Mouse (Mus musculus): ENCODE measurements at regions not wholly inside any gene's neighbourhood (a gene's known extent, or its start where the extent isn't known, plus 50 kb on each side); places are given as distances from the start of the nearest gene placed in this dataset.

DNA sequence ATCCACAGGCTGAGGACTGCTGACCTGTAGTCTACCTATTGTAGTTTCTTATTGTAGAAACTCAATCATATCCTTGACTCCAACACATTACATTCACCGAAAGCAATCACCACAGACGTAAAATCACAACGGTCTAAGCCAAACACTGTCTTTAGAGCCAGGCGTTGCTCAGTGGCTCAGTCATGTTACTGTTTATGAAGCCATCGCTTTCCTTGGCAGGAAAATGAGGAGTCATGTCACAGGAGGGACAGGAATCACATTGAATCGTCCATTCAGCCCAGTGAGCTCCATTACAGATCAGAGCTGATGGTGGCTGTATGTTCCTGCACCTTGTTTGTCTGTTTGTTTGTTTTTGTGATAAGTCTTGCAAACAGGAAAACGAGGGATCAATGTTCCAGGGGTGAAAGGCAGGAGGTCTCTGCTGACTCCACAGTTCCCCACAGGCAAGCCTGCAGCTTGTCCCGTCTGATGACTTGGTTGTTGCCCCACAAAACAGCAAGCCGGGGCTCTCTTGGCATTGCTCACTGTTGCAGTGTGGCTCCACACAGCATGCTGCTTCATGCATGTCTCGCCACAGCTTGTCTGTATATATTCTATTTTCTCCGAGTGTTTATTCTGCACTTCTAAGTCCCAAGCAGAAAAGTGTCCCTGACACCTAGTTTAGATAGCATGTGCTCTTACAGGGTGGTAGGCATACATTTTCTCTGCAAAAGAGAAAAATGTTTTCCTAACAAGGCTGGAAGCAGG lies 221.2 kb downstream of the Slc30a10 start:
- ATAC-seq (ENCODE audit: low FRiP score, low read depth) (no peak), DNase-seq (ENCODE audit: low spot score) (no peak)
- Histone ChIP-seq H3K4me3 (replicated peaks; ENCODE audit: low read length) (no peak overlapping the region), H3K9ac (ENCODE audit: low read depth, low read length, severe bottlenecking) (no peak overlapping the region), H3K27ac (replicated peaks; ENCODE audit: low read depth, low read length) (no peak overlapping the region), H3K4me1 (ENCODE audit: control insufficient read depth, insufficient read depth, low read length) (peaks cover 10% of the 10 kb centered on the region), H3K9me3 (ENCODE audit: control insufficient read depth, low read length) (no peaks in the 10 kb centered on the region), H3K27me3 (ENCODE audit: control insufficient read depth, insufficient read depth, low read length) (no peaks in the 10 kb centered on the region), H3K36me3 (ENCODE audit: control insufficient read depth, insufficient read depth, low read length) (no peaks in the 10 kb centered on the region), H3K4me2 (replicated peaks; ENCODE audit: low read depth, low read length, severe bottlenecking) (no peak overlapping the region)
- 71% methylated on average over 11 of the region's 11 CpGs for WGBS
- no peak for TF ChIP-seq POLR2A (IDR thresholded peaks at IDR 0.05; ENCODE audit: borderline replicate concordance, extremely low read depth, insufficient read depth, insufficient read length)

DNA sequence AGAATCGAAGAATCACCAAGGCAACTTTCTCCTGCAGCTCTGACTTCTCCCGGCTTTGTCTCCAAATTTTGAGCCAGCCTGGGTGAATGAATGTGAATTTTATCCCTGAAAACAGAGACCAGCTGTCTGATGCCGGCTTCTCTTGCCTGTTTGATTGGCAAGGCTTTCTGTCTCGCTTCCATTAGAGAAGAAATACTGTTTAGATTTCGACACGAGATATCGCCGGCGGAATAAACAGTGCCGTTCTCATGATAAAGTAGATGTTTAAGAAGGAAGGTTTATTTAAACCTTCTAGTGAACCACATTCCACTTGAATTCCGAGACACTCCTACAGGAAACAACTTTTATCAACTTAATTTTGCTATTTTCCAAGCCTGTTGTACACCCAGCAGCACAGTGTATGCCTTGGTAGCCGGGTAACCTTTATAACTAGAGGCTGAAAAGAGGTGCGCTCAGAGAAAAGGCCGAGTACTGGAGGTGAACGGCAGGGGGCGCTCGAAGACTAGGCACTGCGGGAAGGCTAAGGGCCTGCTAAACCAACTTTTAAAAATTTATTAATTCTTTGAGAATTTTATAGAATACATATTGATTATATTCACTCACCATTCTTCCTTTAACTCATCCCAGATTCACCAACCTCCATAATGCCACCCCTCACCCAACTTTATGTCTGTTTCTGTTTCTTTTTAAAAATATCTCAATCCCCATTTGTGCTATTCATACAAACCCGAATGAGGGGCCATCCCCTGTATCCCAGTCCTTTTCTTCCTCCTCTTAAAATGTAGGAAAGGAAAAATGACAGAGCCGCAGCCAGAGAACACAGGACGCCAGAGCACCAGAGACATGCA lies 227.2 kb downstream of the Slc30a10 start:
- Histone ChIP-seq H3K36me3 (ENCODE audit: control insufficient read depth, insufficient read depth, low read length) (no peaks in the 10 kb centered on the region), H3K27ac (replicated peaks; ENCODE audit: low read depth, low read length) (peak overlapping the region; percentile 49; the same call in 1 of the 2 replicates), H3K9me3 (ENCODE audit: control insufficient read depth, low read length) (no peaks in the 10 kb centered on the region), H3K9ac (ENCODE audit: low read depth, low read length, severe bottlenecking) (no peak overlapping the region), H3K4me3 (replicated peaks; ENCODE audit: low read length) (no peak overlapping the region), H3K4me1 (ENCODE audit: control insufficient read depth, insufficient read depth, low read length) (0 out of 2 replicates have a peak, but pooled peaks cover 2% of the 10 kb centered on the region), H3K27me3 (ENCODE audit: control insufficient read depth, insufficient read depth, low read length) (no peaks in the 10 kb centered on the region), H3K4me2 (replicated peaks; ENCODE audit: low read depth, low read length, severe bottlenecking) (no peak overlapping the region)
- ATAC-seq (ENCODE audit: low FRiP score, low read depth) = peak; percentile 60; the same call in 1 of the 2 replicates
- WGBS = 38% methylated on average over 21 of the region's 21 CpGs
- no peak for TF ChIP-seq POLR2A (IDR thresholded peaks at IDR 0.05; ENCODE audit: borderline replicate concordance, extremely low read depth, insufficient read depth, insufficient read length)
- DNase-seq (ENCODE audit: low spot score) = peak; percentile 80

DNA sequence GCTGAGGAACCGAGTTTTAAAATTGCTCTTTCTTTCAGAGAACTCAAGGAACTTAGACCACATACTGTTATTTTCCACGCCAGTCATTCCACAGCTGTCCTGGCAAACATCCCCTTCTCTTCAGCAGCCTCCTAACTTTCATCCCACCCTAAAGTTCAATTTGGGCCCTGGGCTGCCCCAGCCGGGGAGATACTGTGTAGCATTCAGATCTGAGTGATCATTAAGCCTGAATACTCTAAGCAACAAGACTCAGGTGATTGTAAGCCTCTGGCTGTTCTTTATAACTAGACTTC lies 227.8 kb downstream of the Slc30a10 start:
- Histone ChIP-seq H3K4me2 (replicated peaks; ENCODE audit: low read depth, low read length, severe bottlenecking) (no peak overlapping the region), H3K27ac (replicated peaks; ENCODE audit: low read depth, low read length) (peak overlapping the region; percentile 49; the same call in 1 of the 2 replicates), H3K9ac (ENCODE audit: low read depth, low read length, severe bottlenecking) (no peak overlapping the region), H3K4me1 (ENCODE audit: control insufficient read depth, insufficient read depth, low read length) (0 out of 2 replicates have a peak, but pooled peaks cover 2% of the 10 kb centered on the region), H3K36me3 (ENCODE audit: control insufficient read depth, insufficient read depth, low read length) (no peaks in the 10 kb centered on the region), H3K27me3 (ENCODE audit: control insufficient read depth, insufficient read depth, low read length) (no peaks in the 10 kb centered on the region), H3K9me3 (ENCODE audit: control insufficient read depth, low read length) (no peaks in the 10 kb centered on the region), H3K4me3 (replicated peaks; ENCODE audit: low read length) (no peak overlapping the region)
- WGBS = 40% methylated on average over 3 of the region's 3 CpGs
- ATAC-seq (ENCODE audit: low FRiP score, low read depth) (peak; percentile 60), DNase-seq (ENCODE audit: low spot score) (peak; percentile 32)
- TF ChIP-seq POLR2A (IDR thresholded peaks at IDR 0.05; ENCODE audit: borderline replicate concordance, extremely low read depth, insufficient read depth, insufficient read length) = no peak

DNA sequence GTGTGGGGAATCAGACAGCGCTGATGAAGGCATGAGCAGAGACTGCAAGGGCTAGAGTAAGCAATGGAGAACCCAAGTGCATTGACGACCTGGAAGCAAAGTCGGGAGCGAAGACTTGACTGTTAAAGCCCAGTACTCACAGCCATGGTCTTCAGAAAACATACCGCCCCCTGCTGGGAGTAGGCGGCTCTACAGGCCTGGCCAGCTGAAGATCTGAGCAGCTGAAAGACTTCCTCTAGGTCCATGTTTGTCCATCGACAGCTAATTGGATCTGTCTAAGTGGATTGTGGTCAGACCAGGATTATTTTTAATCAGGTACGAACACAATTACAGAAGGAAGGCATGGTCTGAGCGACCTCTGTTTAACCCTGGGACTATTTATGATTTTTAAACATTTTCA lies 230.0 kb downstream of the Slc30a10 start:
- Histone ChIP-seq H3K27ac (replicated peaks; ENCODE audit: low read depth, low read length) (no peak overlapping the region), H3K9me3 (ENCODE audit: control insufficient read depth, low read length) (no peaks in the 10 kb centered on the region), H3K27me3 (ENCODE audit: control insufficient read depth, insufficient read depth, low read length) (no peaks in the 10 kb centered on the region), H3K4me2 (replicated peaks; ENCODE audit: low read depth, low read length, severe bottlenecking) (no peak overlapping the region), H3K9ac (ENCODE audit: low read depth, low read length, severe bottlenecking) (no peak overlapping the region), H3K36me3 (ENCODE audit: control insufficient read depth, insufficient read depth, low read length) (no peaks in the 10 kb centered on the region), H3K4me3 (replicated peaks; ENCODE audit: low read length) (no peak overlapping the region), H3K4me1 (ENCODE audit: control insufficient read depth, insufficient read depth, low read length) (0 out of 2 replicates have a peak, but pooled peaks cover 2% of the 10 kb centered on the region)
- TF ChIP-seq POLR2A (IDR thresholded peaks at IDR 0.05; ENCODE audit: borderline replicate concordance, extremely low read depth, insufficient read depth, insufficient read length) = no peak
- WGBS = 81% methylated on average over 9 of the region's 9 CpGs
- ATAC-seq (ENCODE audit: low FRiP score, low read depth) (no peak), DNase-seq (ENCODE audit: low spot score) (no peak)

DNA sequence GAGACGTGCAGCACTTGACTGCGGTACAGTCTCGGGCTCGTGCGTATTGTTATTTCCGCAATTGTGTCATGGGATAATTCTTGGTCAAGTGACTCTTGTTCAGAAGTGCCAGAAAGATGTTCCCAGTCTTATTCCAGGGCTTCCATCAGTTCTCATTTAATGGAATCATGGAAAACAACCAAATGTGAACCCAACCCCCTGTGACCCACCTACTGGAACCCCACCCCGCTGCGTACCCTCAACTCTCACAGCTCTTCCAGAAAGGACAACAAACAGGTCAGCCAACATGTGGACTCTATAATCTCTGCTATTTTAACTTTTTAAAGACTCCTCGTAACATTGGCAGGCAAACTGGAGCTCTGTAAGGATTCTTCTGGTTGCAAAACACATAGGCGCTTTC lies 233.9 kb downstream of the Slc30a10 start:
- H3K4me3 ChIP-seq (replicated peaks; ENCODE audit: low read length) = no peak overlapping the region
- H3K4me1 ChIP-seq (ENCODE audit: control insufficient read depth, insufficient read depth, low read length) = no peaks in the 10 kb centered on the region
- no peak for TF ChIP-seq POLR2A (IDR thresholded peaks at IDR 0.05; ENCODE audit: borderline replicate concordance, extremely low read depth, insufficient read depth, insufficient read length)
- 82% methylated on average over 10 of the region's 10 CpGs for WGBS
- H3K9me3 ChIP-seq (ENCODE audit: control insufficient read depth, low read length) = no peaks in the 10 kb centered on the region
- no peak overlapping the region for H3K4me2 ChIP-seq (replicated peaks; ENCODE audit: low read depth, low read length, severe bottlenecking)
- ATAC-seq (ENCODE audit: low FRiP score, low read depth) = no peak
- no peak overlapping the region for H3K9ac ChIP-seq (ENCODE audit: low read depth, low read length, severe bottlenecking)
- no peaks in the 10 kb centered on the region for H3K36me3 ChIP-seq (ENCODE audit: control insufficient read depth, insufficient read depth, low read length)
- H3K27me3 ChIP-seq (ENCODE audit: control insufficient read depth, insufficient read depth, low read length) = no peaks in the 10 kb centered on the region
- H3K27ac ChIP-seq (replicated peaks; ENCODE audit: low read depth, low read length) = no peak overlapping the region
- peak; percentile 26 for DNase-seq (ENCODE audit: low spot score)
